Mouse (Mus musculus) spleen, postnatal 36 days (tissue): ENCODE data around the gene Zbtb25.

ENCODE experiments used
- DNase-seq, 2 experiments: peaks; one replicate each; pipeline ENCODE4 v3.0.0; 2022; ENCODE audit warnings: low spot score in 2 of 2, mixed read lengths in 1 of 2

Zbtb25 gene

GRCm38 (mm10) chr12:76369206-76369977, at the start of gene Zbtb25:
Gene Zbtb25 (minus strand): TSS chr12:76369602.
- DNase-seq, result peak; percentile 84 to 85

DNA sequence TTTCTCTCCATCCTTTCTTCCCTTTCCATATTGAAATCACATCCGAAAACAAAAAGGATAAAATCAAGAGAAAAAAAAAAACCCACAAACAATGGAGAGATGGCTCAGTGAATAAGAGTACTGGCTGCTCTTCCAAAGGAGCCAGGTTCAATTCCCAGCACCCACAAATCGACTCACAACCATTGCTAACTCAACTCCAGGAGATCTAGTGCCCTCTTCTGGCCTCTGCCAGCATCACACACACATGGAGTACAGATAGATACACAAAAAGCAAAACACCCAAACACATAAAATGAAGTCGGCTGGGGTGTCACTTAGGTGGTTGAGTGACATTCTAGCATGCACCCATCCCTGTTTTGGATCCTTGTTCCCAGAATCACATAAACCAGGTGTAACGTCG, 48.9 kb upstream of the Zbtb25 start:
- DNase-seq, result no peak

DNA sequence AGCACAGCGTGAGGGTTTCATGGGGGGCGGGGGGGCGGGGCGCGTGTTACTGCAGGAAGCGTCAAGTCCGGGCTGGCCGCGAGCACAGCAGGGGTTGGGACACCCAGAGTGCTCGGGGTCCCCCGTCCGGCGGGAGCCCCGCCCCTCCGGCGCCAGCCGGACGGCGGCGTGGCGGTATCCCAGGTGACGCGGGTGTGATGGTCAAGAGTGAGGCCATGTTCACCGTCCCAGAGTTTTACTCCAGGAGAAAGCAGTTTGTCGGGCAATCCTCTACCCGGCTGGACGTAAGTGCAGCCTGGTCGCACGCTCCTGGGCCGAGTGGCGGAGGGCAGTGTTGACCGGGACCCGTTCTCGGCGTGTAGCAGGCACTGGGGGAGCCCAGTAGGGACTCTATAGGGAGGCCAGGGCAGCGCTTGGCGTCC, 48.0 kb upstream of the Zbtb25 start, which contains the start of gene Ppp1r36:
TSS of gene Ppp1r36 (plus strand) at position 106 of the 422 bp plus-strand sequence.
- DNase-seq, result no peak

GRCm38 (mm10) chr12:76415383-76416010, 46.1 kb upstream of the Zbtb25 start:
- peak; percentile 65 to 66 for DNase-seq

DNA sequence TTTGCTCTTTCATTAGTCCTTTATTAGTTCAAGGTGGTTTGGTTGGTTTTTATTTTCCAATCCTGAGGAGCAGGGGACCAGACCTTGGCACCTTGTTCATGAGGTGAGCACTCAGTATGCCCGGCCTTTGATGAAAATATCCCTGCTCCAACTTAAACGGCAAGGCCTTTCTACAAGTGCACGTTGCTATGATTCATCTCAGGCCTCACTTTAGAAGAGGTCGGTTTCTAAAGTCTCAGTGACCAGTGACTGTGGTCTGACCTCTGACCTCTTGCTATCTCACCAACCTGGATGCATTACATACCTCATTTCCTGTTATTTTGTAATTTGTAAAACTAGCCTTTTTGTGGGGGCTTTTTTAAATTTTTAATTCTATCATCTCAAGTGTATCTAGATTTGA, 39.8 kb upstream of the Zbtb25 start:
- no peak for DNase-seq

DNA sequence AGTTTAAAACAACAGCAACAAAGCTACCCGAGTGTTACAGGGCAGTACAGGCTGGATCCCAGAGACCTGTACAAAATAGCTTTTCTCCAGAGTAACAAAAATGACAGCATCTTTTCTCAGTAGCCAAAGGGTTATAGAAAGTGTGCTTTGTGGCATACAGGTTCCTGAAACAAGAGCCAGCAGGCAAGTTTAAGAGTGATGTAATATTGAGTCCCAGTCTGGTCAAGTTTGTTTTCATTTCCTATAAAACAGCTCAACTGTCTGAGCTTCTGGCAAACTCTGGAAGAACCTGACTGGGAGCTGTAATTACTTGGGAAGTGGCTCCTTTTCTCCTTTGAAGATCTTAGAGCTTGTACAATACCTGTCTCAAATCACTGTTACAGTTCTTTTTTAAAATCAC, 37.8 kb upstream of the Zbtb25 start:
- no peak for DNase-seq

- peak; percentile 20 to 24 for DNase-seq
Measured at GRCm38 (mm10) chr12:76405971-76406370, 36.6 kb upstream of the Zbtb25 start.

- DNase-seq, result peak; percentile 8 to 11
Measured at GRCm38 (mm10) chr12:76405183-76405970, 36.0 kb upstream of the Zbtb25 start.

GRCm38 (mm10) chr12:76404836-76405182, 35.4 kb upstream of the Zbtb25 start:
- DNase-seq, result no peak

DNA sequence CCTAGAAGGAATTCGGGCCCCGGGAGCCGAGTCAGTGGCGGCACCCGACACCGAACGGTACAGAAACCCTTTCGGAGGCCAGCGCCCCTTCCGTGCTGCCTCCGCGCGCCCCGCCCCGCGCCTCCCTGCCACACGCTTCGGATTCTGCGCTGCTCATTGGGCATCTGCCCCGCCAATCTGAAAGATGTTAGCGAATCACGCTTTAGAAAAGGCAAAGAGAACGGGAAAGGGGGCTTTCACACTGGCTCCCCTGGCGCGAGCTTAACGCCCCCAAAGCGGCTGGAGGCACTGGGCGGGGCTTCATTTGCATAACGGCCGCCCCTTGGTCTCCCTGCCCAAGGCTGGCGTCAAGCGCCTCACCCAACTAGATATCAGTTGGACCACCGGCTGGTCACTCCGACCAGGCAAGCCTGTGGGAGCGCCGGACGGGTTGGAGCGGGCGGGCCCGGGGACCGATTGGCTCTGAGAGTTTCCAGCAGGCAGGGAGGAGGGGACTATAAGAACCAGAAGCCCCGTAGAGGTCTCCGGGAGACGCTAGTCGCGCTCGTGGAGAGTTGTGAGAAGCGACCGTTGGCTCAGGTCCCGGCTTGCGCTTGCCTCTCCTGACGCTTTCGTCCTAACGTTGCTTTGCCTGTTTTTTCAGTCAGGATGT, 34.6 kb upstream of the Zbtb25 start, which contains the start of gene Hspa2:
TSS of gene Hspa2 (plus strand) at position 291 of the 652 bp plus-strand sequence.
- peak; percentile 98 to 99 for DNase-seq

GRCm38 (mm10) chr12:76402991-76403885, 33.8 kb upstream of the Zbtb25 start:
- peak in 1 of 2 experiments; percentile 8 for DNase-seq

DNA sequence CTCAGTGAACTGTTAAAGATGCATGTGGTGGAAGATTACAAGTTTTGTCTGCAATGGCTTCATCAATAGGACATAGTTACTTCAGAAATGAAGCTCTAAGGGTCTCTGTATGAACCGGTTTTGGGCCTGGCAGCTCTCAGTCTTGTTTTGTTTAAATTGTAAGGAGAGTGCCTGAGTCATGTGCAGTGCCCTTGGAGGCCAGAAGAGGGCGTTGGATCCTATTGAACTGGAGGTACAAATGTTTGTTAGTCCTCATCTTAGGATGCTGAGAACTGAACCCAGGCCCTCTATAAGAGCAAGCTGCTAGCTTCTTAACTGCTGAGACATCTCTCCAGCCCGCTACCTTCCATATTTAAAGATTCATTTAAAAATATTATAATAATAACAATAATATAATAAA, 32.3 kb upstream of the Zbtb25 start:
- DNase-seq, result no peak

DNA sequence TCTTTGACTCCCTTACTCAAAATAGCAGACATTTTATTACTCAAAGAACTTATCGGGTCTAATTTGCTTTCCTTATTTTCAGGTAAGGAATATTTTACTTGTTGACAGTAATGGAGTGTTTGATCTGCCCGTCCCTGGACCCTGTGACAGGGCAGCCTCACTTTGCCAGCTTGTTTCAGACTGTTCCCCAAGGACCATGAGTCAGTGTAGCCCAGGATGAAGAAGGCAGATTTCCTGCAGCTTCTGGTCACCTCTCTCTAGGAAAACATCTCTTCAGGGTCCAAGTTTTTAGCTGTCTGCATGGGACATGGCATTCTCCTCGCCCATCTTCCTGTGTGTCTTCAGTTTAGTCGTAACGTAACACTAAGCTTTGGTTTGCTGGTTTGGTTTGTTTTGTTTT, 27.9 kb upstream of the Zbtb25 start:
- no peak for DNase-seq

DNA sequence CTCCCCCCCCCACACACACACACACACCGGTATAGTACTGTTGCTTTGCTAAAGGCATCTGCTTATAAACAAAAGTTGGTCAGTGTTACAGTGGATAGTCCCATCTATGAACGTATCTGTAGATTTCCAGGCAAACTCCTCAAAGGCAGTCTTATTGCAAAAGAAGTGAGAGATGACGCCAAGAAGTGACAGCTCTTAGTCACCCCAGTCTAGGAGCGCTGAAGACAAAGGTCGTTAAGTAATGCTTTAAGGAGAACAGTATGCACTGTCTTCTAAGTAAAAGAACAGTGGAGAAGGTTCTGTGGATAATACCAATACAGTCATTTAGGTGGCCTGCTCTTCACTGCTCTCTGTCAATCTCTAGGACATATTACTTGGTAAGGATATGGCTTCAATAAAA, 23.6 kb upstream of the Zbtb25 start:
- DNase-seq, result no peak

- DNase-seq, result no peak
Measured at GRCm38 (mm10) chr12:76391595-76392271, 22.3 kb upstream of the Zbtb25 start.

DNA sequence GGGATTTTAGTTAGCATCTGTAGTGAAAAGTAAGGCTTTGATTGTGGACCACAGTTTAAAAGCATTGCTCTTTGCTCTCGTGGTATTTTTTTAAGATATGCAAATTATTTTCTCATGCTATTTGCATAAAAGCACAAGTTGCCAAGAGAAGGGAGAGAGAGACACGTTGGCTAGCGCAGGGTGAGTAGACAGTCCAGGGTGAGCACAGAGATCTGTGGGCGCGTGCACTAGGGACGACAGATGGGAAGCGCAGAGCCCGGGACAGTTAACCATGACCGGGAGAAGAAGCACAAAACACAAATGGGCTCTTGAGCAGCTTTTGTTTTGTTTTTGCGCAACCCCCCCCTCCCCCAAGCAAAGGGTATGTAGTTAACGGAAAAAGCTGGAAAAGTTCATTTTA, 19.4 kb upstream of the Zbtb25 start:
- no peak for DNase-seq

DNA sequence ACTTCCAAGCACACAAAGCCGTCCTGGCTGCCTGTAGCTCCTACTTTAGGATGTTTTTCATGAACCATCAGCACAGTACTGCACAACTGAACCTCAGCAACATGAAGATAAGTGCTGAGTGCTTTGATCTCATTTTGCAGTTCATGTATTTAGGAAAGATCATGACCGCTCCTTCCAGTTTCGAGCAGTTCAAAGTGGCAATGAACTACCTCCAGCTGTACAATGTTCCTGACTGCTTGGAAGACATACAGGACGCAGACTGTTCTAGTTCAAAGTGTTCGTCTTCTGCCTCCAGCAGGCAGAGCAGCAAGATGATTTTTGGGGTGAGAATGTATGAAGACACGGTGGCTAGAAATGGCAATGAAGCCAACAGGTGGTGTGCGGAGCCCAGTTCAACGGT, 15.9 kb upstream of the Zbtb25 start:
- DNase-seq, result no peak

- DNase-seq, result no peak
Measured at GRCm38 (mm10) chr12:76380151-76380550, 10.7 kb upstream of the Zbtb25 start.

- DNase-seq, result no peak
Measured at GRCm38 (mm10) chr12:76378556-76378955, 9.2 kb upstream of the Zbtb25 start.

DNA sequence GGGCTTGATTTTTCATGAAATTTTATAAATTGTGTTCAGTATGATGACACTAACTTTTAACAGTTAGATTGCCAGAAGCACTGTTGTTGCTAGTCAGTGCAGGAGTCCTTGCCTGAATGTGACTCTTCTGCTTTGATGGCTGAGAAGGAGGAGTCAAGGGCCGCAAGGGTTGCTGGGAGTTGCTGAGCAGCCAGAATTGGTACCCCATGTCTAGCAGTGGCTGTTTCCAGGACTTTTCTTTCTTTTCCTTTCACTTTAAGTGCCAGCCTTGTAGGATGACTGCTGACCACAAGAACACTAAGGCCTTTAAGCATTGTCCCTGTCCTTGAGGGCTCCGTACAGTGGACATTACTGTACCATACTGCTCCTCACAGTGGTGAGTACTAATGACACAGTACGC, 8.3 kb upstream of the Zbtb25 start:
- DNase-seq, result no peak
